Mouse (Mus musculus) kidney, postnatal 0 days (tissue): ENCODE data around the gene Cypt4. TPM values are rescaled to one million over a fixed set of nuclear protein-coding genes. Genes with fewer than 3 reads are reported as not detected.
"Not testable (repeated sequence)": the region's sequence is repeated elsewhere in the genome, so short reads cannot be mapped to it uniquely, and the experiment has no call there.

ENCODE experiments used
- ATAC-seq: fragments of 200-750 bp; cut with Nextera tagmentation; replicated peaks from 2 replicates; pipeline ENCODE4 v1.8.0; 2017; ENCODE audit warnings: low read depth, moderate number of reproducible peaks, moderate TSS enrichment, moderate library complexity; ENCODE audit not compliant: low FRiP score
- DNase-seq: peaks from one replicate; pipeline ENCODE4 v3.0.0-alpha.2; 2016; ENCODE audit warnings: low spot score
- H3K27ac ChIP-seq: fragments of 300-500 bp; sonication (generic); 2 replicates; pipeline ENCODE4 v1.5.1; 2014; ENCODE audit warnings: mild to moderate bottlenecking
- H3K27me3 ChIP-seq: fragments of 300-500 bp; sonication (generic); 2 replicates; pipeline ENCODE4 v1.6.1; 2014; ENCODE audit warnings: low read length, mixed read lengths; ENCODE audit not compliant: insufficient read depth
- H3K36me3 ChIP-seq: fragments of 300-500 bp; sonication (generic); 2 replicates; pipeline ENCODE4 v1.6.1; 2014; ENCODE audit warnings: low read length, mixed read lengths; ENCODE audit not compliant: insufficient read depth
- H3K4me1 ChIP-seq: fragments of 300-500 bp; sonication (generic); replicated peaks from 2 replicates; pipeline ENCODE4 v1.6.1; 2014; ENCODE audit warnings: antibody characterized with exemption, low read length, mixed read lengths; ENCODE audit not compliant: insufficient read depth
- H3K4me2 ChIP-seq: fragments of 300-500 bp; sonication (generic); 2 replicates; pipeline ENCODE4 v1.6.1; 2014; ENCODE audit warnings: mild to moderate bottlenecking, low read length, moderate library complexity, mixed read lengths
- H3K4me3 ChIP-seq: fragments of 300-500 bp; sonication (generic); replicated peaks from 2 replicates; pipeline ENCODE4 v1.5.1; 2014; ENCODE audit warnings: low read depth, low read length
- H3K9ac ChIP-seq: fragments of 300-500 bp; sonication (generic); 2 replicates; pipeline ENCODE4 v1.6.1; 2014; ENCODE audit warnings: low read depth, low read length
- H3K9me3 ChIP-seq: fragments of 300-500 bp; sonication (generic); replicated peaks from 2 replicates; pipeline ENCODE4 v1.6.1; 2016; ENCODE audit warnings: low read length, inconsistent platforms, mixed read lengths
- CTCF ChIP-seq: IDR thresholded peaks from 2 replicates; pipeline ENCODE4 v1.5.1; 2016; ENCODE audit warnings: antibody characterized with exemption, low read depth, mild to moderate bottlenecking, moderate library complexity
- WGBS: fragments of 180-500 bp; shearing (Covaris S2); extraction: QIAGEN DNeasy Blood & Tissue Kit; methylation state at CpG from one replicate; pipeline ENCODE4 v1.1.7; 2014; 5-methylcytosine and 5-hydroxymethylcytosine counted together
- polyA plus RNA-seq: library from polyadenylated mRNA; unstranded; fragments of >200 nt; fragmentation: Nextera tagmentation; extraction: Ambion mirVana; gene quantifications from 2 replicates; pipeline ENCODE4 v1.2.1, GENCODE M21; 2015

Gene Cypt4
- polyA plus RNA-seq = not detected in 2 replicates

DNA sequence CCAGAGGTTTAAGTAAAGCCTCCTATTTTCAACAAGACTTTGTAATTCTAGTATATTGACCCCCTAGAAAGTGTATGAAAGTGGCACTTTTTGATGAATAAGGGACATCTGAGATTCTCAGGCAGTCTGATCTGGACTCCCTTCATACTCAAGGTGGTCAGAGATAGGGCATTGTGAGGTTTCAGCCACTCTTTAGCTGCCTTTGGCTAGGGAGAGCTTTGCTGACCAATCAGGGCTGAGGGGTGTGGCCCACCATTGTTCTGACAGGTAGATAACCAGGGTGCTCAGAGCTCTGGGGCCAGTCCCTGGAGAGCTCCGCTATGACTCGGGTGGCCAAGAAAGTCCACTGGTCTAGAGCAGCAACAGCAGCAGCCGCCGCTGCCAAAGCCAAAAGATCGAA is at the start of gene Cypt4:
Cypt4 (plus strand) TSS at position 301 of the 400 bp plus-strand sequence.
- H3K9me3 ChIP-seq = no peaks in the 10 kb centered on the region
- no peaks in the 10 kb centered on the region for H3K36me3 ChIP-seq
- ATAC-seq (no peak), DNase-seq (no peak)
- no peak for TF ChIP-seq CTCF
- no peak within 1 kb of the TSS for H3K9ac ChIP-seq
- H3K4me2 ChIP-seq = no peak within 1 kb of the TSS
- H3K4me1 ChIP-seq = no peaks in the 10 kb centered on the region
- H3K4me3 ChIP-seq = no peak within 1 kb of the TSS
- WGBS = 95% methylated on average over 5 of the region's 5 CpGs
- H3K27ac ChIP-seq = no peak within 1 kb of the TSS
- no peaks in the 10 kb centered on the region for H3K27me3 ChIP-seq

GRCm38 (mm10) chr9:24637341-24637740 is 12.3 kb downstream of the Cypt4 start:
- ATAC-seq, H3K4me1 ChIP-seq, H3K9ac ChIP-seq, H3K27ac ChIP-seq, H3K36me3 ChIP-seq, H3K27me3 ChIP-seq, DNase-seq, H3K4me3 ChIP-seq, H3K4me2 ChIP-seq, H3K9me3 ChIP-seq: not testable (repeated sequence)
- 90% methylated on average over 2 of the region's 2 CpGs for WGBS

Other genes starting within 250 kb of the Cypt4 start
- gene Dpy19l1, start 122.1 kb upstream of the Cypt4 start, polyA plus RNA-seq = 9.5 and 13.0 TPM in 2 replicates
- gene Dpy19l2, start 71.1 kb downstream of the Cypt4 start, polyA plus RNA-seq = not detected in 2 replicates
- not detected in 2 replicates for gene Tbx20, start 149.1 kb downstream of the Cypt4 start, polyA plus RNA-seq